Mouse (Mus musculus) thymus, adult 2 months (tissue): ENCODE data around the gene Gm3415.
"Not testable (repeated sequence)": the region's sequence is repeated elsewhere in the genome, so short reads cannot be mapped to it uniquely, and the experiment has no call there.

Experiments used
- CTCF ChIP-seq: fragments of 200-500 bp; IDR thresholded peaks from 2 replicates; pipeline ENCODE4 v1.5.1; 2012; ENCODE audit warnings: mild to moderate bottlenecking, control low read depth, low read length, moderate library complexity, borderline replicate concordance; ENCODE audit not compliant: control insufficient read depth, poor library complexity, insufficient read depth; ENCODE audit errors: extremely low read depth
- POLR2A ChIP-seq: fragments of 200-500 bp; IDR thresholded peaks from 2 replicates; pipeline ENCODE4 v1.6.1; 2012; ENCODE audit warnings: mild to moderate bottlenecking, low read length, control low read depth, moderate library complexity; ENCODE audit not compliant: control insufficient read depth, poor library complexity, insufficient read depth; ENCODE audit errors: extremely low read depth

DNA sequence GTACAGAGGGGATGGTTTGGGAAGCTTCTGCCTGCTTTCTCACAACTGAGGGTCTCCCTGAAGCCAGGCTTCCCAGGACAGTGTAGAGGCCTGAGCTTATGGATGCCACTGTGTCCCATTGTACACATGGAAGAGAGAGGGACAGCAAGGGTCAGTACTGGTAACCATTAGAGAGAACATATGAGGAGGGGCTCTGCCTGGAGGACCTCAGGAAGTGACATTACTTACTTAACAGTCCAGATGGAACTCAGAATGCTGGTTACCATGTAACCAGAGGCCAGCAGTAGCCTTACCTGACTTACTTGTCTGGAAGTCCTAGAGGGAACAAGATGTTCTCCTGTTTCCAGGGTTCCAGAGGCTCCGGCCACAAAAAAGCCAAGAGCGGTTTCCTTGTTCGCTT, 18.6 kb upstream of the Gm3415 start, which contains the start of gene Gm3409:
- not testable (repeated sequence) for TF ChIP-seq POLR2A, CTCF
